Mouse (Mus musculus) brown adipose tissue, adult 24 weeks (tissue): ENCODE measurements around the gene Msi2. TPM values are rescaled to one million over a fixed set of nuclear protein-coding genes. Genes with fewer than 3 reads are reported as not detected.

ENCODE experiments used
- H3K27ac ChIP-seq: fragments of 200-500 bp; replicated peaks from 2 replicates; pipeline ENCODE4 v1.5.1; 2012; ENCODE audit warnings: low read depth, mild to moderate bottlenecking, low read length
- H3K4me1 ChIP-seq: fragments of 200-500 bp; 2 replicates; pipeline ENCODE4 v1.6.1; 2012; ENCODE audit warnings: low read length, mixed read lengths; ENCODE audit not compliant: control insufficient read depth, insufficient read depth, insufficient read length
- H3K4me3 ChIP-seq: fragments of 200-500 bp; 2 replicates; pipeline ENCODE4 v1.5.1; 2012; ENCODE audit warnings: low read depth, mild to moderate bottlenecking, low read length, moderate library complexity; ENCODE audit not compliant: insufficient read depth
- polyA plus RNA-seq: library from polyadenylated mRNA; stranded (reverse); fragments of >200 nt; gene quantifications from 2 replicates; pipeline ENCODE4 v1.2.4, GENCODE M21; 2012; ENCODE audit not compliant: missing spikeins, insufficient read depth, insufficient read length

The Msi2 gene
- polyA plus RNA-seq, 1 experiment, result 57.2 TPM

DNA sequence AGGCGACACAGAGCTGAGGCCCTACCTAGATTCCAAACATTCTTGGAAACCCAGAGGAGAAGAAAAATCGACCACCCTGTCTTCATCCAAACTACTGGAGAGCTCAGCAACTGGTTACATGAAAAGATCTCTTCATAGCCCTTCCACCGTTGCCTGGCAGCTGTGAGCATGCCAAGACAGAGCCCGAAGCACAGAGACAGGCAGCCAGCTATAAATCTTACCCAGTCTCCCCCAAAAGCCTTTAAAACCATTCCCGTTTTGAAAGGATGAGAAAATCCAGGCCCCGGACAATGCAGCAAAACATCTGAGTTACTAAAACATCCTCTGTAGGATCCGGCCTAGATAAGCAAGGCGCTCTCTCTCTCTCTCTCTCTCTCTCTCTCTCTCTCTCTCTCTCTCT lies 124.3 kb downstream of the Msi2 start:
- H3K4me1 ChIP-seq, result peaks cover 9% of the 10 kb centered on the region; the same call in 1 of the 2 replicates
- no peak overlapping the region for H3K27ac ChIP-seq

DNA sequence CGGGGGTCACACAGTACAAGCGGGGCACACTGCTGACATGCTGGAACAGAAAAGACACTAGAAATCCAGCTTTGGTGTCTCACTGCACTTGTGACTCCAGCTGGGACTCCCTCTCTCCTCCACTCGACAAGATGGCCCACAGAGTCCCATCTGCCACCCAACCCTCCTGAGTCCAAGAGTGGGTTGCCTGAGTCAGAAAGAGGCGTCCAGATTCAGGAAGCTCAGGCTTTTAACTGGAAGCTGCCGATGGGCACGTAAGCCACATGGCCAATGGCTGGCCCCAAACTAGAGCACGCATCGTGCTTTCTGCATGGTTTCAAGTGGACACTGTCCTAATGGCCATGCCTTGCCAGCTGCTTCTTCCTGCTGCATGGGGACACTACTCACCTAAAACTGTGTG lies 126.2 kb downstream of the Msi2 start:
- Histone ChIP-seq H3K27ac (no peak overlapping the region), H3K4me1 (no peaks in the 10 kb centered on the region), H3K4me3 (no peak overlapping the region)

More for the DNA sequence above, 124.3 kb downstream of the Msi2 start:
- no peak overlapping the region for H3K4me3 ChIP-seq

DNA sequence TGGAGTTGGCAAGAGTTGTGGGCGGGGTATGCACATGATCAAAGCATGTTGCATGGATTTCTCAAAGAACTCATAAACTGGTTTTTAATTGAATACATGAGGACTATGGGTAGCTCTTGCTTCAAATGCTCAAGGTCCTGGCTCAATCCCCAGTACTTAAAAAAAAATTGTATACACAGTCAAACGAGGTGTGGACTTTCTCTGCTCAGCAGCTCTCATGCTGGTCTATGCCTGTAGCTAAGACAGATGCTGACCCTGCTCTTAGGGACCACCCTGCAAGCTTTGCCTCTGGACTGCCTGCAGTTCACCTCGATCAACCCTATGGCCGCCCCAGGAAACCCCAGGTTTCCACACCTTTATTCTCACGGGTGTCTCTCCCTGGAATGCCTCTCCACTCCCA lies 127.7 kb downstream of the Msi2 start:
- H3K4me1 ChIP-seq, result no peaks in the 10 kb centered on the region
- no peak overlapping the region for H3K4me3 ChIP-seq
- no peak overlapping the region for H3K27ac ChIP-seq

DNA sequence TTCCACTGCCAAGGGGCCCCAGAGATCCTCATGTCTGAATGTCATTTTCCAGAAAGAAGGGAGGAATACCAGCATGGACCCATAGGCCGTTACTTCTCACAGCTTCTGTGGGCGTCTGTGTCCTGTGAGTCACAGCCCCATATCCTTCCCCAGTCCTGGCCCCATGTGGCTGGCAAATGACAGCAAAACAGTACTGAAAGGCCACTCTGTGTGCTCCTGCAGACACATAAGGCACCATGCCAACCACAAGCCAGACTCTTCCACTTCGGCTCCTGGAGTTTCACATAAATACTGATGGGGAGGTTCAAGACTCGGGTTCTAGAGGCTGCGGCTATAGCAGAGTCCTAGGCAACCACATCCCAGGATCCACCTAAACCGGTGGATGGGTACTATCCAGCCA lies 128.7 kb downstream of the Msi2 start:
- no peak overlapping the region for H3K27ac ChIP-seq
- H3K4me1 ChIP-seq, result peaks cover 3% of the 10 kb centered on the region; the same call in 1 of the 2 replicates

DNA sequence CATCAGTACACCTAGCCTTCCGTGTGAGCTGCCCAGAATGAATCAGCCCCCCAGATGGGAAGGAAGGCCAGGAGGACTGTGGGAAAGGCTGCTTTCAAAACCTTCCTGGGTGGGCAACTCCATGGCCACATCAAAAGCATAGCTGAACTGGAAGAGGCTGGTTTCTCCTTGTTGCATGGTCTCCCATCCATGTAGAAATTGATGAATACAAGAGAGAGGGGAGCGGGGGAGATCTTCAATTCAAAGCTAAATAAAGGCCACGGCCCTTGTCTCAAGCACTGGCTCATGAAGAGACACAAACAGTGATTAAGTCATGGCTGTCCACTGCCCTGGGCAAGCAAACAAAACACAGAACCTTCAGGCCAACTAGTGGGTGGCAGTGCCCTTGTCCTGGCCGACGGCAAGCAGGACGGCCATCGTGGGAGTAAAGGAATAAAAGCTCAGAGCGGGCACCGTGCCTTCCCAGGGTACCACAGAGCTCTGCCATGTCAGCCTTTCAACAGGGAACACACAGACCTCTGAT lies 129.6 kb downstream of the Msi2 start:
- no peak overlapping the region for H3K4me3 ChIP-seq
- peaks cover 3% of the 10 kb centered on the region; the same call in 1 of the 2 replicates for H3K4me1 ChIP-seq
- H3K27ac ChIP-seq, result no peak overlapping the region

More for the DNA sequence above, 128.7 kb downstream of the Msi2 start:
- H3K4me3 ChIP-seq, result no peak overlapping the region

DNA sequence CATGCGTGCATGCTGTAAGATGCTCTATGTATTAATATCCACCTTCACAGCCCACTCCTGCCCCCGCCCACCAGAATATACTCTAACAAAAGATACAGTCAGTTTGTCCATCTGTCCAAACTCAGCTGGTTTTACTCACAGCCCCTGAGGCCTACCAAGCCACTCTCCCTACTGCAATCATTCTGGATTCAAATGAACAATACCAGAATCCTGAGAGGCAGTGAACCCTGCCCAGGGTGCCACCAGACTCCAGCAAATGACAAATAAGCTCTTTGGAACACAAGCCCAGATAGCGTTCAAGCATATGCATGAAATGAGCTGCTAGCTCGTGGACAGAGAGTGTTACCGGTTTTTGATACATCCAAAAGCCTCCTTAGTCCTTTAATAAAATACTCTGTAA lies 130.6 kb downstream of the Msi2 start:
- H3K27ac ChIP-seq, result no peak overlapping the region
- no peak overlapping the region for H3K4me3 ChIP-seq
- peaks cover 3% of the 10 kb centered on the region; the same call in 1 of the 2 replicates for H3K4me1 ChIP-seq

DNA sequence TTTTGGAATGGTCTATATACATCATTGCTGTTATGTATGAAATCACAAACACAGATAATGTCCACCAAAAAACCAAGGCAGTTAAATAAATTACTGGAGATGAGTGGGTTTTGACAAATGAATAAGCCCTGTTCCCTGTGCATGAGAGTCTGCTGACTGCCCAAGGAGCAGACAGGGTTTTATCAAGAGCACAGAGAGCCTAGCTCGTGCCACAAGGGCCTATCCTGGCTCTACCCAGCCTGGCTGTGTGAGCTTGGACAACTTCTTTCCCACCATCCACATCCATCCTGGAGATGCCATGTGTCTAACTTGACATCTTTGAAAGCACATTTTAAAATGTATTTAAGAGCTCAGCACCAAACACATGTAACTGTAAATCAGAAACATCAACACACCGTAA lies 132.4 kb downstream of the Msi2 start:
- peaks cover 7% of the 10 kb centered on the region; the same call in 1 of the 2 replicates for H3K4me1 ChIP-seq
- no peak overlapping the region for H3K4me3 ChIP-seq
- no peak overlapping the region for H3K27ac ChIP-seq

DNA sequence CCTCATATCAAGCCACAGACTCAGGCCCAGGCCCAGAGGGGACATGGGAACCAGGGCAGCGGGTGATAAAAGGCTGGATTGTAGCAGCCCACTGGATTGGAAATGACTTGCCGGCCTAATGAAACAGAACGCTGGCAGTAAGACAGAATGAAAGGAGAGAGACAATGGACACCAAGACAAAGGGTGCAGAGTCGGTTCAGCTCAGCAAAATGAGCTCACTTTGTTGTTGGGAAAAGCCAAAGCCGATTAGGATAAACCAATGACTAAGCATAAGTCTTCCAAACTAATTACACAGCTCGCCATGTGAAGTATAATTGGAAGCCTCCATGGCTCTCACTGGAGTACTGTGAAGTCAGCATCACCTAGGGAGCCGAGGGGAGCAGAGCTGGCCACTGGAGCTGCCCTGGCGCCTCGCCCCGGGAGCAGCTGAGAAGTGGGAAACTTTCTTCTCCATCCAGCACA lies 133.1 kb downstream of the Msi2 start:
- Histone ChIP-seq H3K4me3 (no peak overlapping the region), H3K4me1 (peaks cover 7% of the 10 kb centered on the region; the same call in 1 of the 2 replicates), H3K27ac (no peak overlapping the region)

DNA sequence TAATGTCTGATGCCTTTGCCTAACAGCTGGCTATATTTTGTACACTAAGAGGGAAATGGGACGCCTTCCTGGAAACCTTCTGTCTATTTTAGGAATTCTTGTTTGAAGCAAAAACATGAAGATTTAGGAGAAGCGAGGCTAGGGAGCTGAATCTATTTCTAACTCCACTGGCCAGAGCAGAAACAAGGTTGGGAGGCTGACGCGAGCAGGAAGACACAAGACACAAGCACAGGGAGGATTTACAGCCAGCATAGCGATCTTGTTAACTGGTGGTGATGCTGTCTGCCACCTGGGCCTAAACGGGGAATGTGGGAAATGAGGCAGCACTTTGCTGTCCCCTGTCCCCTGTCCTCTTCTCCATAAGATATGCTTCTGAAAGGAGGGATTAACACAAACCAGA lies 134.4 kb downstream of the Msi2 start:
- Histone ChIP-seq H3K4me1 (peaks cover 7% of the 10 kb centered on the region; the same call in 1 of the 2 replicates), H3K27ac (peak overlapping the region; percentile 46), H3K4me3 (no peak overlapping the region)

DNA sequence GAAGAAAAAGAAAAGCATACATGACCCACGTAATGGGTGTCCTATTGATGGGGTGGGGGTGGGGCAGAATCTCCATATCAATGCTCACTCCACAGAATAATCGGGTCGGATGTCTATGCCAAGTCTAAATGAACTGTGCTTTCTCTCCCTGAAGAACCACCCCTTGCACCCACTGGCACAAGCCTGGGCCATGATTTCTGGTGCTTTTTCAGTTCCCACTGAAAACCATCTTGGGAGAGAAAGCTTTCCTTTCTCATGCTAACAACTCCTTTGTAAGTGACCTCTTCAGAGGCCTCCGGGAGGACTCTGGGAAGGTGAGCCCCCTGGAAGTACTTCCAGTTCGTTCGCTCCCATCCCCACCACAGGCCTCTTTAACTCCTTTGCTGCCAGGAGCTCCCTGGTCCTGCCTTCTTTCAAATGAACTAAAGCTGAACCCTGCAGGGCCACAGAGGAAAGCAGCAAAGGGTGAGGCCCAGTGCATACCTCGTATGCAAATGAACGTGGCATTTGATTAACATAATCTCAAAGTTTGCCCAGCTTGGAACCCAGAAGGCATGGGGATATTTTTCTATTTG lies 135.0 kb downstream of the Msi2 start:
- 0 out of 2 replicates have a peak overlapping the region, but pooled peaks have one; percentile 14 for H3K27ac ChIP-seq
- H3K4me1 ChIP-seq, result peaks cover 7% of the 10 kb centered on the region; the same call in 1 of the 2 replicates
- no peak overlapping the region for H3K4me3 ChIP-seq

DNA sequence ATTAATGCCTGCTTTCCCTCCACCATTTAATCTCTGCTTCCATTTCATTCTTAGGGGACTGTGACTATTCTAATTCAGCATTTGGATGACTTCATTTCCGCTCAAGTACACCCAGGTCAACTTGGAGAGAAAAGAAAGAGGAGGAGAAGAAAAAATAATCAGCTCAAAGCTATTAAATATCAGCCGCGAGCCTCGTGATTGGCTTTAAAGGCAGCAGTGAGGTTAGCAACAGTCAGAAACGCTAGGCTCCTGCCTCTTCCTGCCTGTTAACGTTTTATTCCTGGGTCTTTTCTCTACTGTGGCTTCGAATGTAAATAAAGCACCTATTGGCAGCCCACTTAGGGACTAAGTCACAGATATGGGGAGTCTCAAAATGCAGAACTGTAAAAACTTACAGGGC lies 135.5 kb downstream of the Msi2 start:
- peaks cover 7% of the 10 kb centered on the region; the same call in 1 of the 2 replicates for H3K4me1 ChIP-seq
- no peak overlapping the region for H3K4me3 ChIP-seq
- H3K27ac ChIP-seq, result peak overlapping the region; percentile 27; the same call in 1 of the 2 replicates

DNA sequence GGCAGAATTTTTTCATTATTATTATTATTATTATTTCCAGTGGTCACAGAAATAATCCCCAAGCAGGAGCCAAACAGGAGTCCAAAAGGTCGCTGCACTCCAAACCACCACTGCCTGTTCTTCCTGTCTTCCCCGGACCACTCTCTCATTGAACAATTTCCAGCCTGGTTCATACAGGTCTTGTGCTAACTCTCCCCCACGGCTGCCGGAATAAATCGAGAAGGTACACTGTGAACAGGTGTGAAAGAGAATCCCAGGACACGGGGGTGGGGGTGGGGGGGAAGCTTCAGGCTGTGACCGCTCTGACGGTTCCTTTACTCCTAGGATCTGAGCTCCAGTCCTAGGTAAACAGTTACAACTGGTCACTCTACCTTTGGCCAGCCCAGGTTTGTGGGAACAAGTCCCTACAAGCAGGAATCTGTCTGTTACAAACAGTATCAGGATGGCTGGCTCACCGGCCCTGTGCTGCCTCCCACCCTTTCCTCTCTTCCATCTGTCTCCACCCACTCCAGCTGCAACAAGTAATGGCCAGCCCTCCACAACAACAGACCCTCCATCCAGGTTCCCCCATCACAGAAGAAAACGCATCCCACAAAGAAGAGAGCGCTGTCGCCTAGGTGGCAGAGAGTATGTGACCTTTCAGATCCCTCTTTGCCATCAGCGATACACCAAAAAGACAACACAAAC lies 136.1 kb downstream of the Msi2 start:
- Histone ChIP-seq H3K4me3 (no peak overlapping the region), H3K4me1 (peaks cover 7% of the 10 kb centered on the region; the same call in 1 of the 2 replicates), H3K27ac (peak overlapping the region; percentile 27; the same call in 1 of the 2 replicates)

DNA sequence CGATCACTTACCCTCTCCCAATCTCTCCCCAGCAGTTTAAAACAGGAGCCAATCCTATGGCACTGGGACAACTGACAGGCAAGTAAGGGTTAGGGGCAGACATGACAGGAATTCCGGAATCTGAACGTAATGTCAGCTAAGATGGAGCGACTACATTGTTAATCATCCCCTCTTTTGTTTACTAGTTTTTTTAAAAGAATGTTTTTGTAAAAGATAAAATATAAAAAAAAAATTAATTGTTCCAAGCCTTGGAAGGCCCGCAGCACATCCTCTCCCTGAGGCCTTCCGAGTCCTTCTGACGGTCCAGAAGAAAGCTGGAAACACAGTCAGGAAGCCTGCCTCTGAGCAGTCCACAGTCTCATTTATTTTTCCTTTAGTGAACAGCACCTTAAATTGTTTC lies 136.9 kb downstream of the Msi2 start:
- H3K4me1 ChIP-seq, result peaks cover 7% of the 10 kb centered on the region; the same call in 1 of the 2 replicates
- no peak overlapping the region for H3K27ac ChIP-seq
- no peak overlapping the region for H3K4me3 ChIP-seq

DNA sequence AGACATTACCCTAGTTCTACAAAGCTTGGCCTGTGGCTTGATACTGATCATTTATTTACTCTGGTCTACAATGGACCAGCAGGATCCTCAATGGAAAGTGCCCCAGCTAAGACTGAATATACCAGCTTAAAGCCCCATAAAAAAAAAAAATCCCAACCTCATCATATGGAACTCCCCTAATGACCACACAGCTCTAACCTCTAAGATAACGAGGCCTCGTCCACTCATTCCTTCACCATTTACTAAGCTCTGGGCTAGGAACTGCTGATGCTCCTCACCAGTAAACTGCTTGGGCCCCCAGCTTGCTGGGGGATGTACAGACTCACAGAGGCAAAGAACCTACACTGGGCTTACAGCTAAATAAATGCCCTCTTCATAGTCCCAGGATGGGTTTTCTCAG lies 139.6 kb downstream of the Msi2 start:
- Histone ChIP-seq H3K4me3 (no peak overlapping the region), H3K27ac (no peak overlapping the region), H3K4me1 (peaks cover 9% of the 10 kb centered on the region; the same call in 1 of the 2 replicates)

DNA sequence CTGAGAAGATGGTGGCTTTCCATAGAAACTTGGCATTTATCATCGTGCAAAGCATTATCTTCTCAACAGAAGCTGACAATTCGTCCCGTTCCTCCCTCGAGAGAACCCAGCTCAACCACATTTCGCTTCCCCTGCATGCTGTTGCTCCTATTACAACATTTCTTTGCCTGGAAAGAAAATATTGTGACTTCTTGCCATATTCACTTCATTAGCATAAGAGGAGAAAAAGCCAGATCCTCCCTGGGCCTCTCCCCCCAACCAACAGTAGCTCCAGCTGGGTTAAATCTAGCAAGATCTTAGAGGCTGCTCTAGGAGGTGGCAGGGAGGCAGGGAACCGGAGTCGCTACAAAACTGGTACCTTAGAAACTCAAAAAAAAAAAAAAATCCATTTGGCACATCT lies 141.2 kb downstream of the Msi2 start:
- no peak overlapping the region for H3K27ac ChIP-seq
- peaks cover 4% of the 10 kb centered on the region; the same call in 1 of the 2 replicates for H3K4me1 ChIP-seq
- H3K4me3 ChIP-seq, result no peak overlapping the region
